Mouse (Mus musculus): Measurements from ENCODE around the gene Naaladl2. TPM values are rescaled to one million over a fixed set of nuclear protein-coding genes. Genes with fewer than 3 reads are reported as not detected.
"Not testable (repeated sequence)": the region's sequence is repeated elsewhere in the genome, so short reads cannot be mapped to it uniquely, and the experiment has no call there.

Naaladl2 gene
- total RNA-seq, 2 experiments from 2014 or later = 2.1 TPM; not detected in 1

GRCm38 (mm10) chr3:24440621-24441020 is 703.4 kb downstream of the Naaladl2 start:
- ATAC-seq (replicated peaks; ENCODE audit: low FRiP score, poor library complexity, severe bottlenecking) = no peak

- ATAC-seq (replicated peaks; ENCODE audit: low FRiP score, poor library complexity, severe bottlenecking) = no peak
Measured at GRCm38 (mm10) chr3:24432761-24433160, 711.3 kb downstream of the Naaladl2 start.

GRCm38 (mm10) chr3:24391737-24392136 is 752.3 kb downstream of the Naaladl2 start:
- ATAC-seq (replicated peaks; ENCODE audit: low FRiP score, poor library complexity, severe bottlenecking) = no peak

DNA sequence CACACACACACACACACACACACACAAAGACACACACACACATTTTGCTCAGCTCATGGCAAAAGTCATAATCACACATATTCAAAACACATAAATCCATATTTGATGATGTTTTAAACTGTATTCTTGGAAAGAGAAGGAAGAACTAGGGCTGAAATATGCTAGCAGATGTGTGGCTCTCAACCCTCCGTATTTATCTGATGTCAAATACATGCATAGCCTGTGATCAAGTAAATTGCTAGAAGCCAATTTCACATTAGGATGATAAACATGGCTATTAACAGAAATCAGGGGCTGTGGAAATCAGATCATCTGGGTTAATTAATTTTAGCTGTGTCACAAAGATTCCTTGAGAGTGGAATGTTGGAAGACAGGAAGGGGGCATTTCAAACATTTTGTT is 752.8 kb downstream of the Naaladl2 start:
- no peak for ATAC-seq (replicated peaks; ENCODE audit: low FRiP score, poor library complexity, severe bottlenecking)

- no peak for ATAC-seq (replicated peaks; ENCODE audit: low FRiP score, poor library complexity, severe bottlenecking)
Measured at GRCm38 (mm10) chr3:24355010-24355409, 789.1 kb downstream of the Naaladl2 start.

DNA sequence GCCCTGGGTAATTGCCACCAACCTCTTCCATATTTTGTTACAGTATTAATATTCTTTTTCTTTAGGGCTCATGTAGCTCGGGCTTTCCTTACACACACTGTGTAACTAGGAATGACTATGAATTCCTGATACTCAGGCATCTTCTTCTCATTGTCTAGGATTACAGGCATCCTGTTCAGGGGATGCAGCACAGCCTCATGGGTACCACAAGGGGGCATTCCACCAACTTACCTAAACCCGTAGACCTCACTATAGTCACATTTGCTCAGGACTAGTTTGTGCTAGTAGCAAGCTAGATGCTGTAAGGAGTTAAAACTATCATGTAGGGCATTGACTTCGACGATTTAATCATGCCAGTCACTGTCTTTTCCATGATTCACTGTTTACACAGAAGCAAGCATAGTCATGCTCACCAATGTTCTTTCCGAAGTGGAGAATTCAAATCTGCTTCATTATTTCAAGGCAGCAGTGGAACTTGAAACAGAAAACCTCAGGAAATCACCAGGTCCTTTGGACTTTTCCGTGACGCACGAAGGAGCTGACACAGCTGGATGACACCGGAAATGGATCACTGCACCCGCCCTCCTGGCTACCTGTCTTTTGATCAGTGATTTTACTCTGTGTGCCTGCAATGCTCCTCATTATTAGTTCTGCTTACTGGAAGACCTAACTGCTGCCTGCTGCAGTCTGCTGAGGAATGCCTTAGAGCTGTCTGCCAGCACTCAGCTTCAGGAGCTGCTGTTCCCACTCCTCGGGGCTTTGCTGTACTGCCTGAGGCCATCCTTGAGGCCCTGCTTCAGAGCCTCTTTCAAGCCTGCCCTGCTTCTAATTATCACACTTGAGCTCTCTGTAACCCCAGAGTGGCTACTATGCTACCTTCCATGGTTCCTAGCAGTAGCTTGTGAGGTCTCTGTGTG is 822.3 kb downstream of the Naaladl2 start:
- no peak for ATAC-seq (replicated peaks; ENCODE audit: low FRiP score, poor library complexity, severe bottlenecking)

DNA sequence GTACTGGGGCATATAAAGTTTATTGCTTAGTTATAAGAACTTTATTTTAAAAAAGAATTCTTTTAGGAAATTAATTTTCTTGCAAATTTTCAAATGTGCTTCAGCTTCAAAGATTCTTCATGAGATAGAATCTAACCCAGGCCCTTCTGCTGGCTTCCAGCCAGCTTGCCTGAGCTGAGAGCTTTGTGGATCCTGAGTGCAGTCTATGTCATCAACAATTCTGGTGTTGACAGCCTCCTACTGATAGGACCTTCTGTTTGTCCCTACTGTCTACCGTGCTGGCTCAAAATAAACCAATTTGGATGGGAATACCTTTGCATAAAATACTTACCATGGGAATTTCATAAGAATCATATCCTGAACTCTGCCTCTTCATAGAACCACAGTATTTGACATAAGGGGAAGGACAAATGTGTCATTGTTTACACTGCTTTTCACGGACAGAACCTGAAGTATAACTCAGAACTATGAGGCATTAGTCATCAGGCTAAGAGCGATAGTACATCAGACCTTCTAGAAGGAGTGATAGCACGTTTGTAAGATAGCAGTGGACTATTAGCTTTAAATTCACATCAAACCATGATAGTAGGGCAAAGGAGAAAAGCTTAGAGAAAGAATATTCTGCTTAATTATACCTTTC is 829.3 kb downstream of the Naaladl2 start:
- ATAC-seq (replicated peaks; ENCODE audit: low FRiP score, poor library complexity, severe bottlenecking) = no peak

DNA sequence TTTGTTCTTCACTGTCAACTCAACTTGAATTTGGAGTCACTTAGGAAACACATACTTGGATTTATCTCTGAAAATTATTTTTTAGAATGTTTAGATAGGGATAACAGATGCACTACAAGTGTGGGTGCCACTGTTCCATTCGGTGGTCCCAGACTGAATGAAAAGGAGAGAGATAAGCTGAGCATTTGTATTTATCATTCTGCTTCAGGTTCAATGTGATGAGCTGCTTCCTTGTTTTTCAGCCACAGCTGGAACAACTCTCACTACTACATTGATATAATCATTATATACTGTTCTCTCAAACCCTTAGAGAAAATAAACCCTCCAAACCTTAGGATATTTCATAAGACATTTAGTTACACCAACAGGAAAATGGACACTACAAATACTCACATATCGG is 918.6 kb downstream of the Naaladl2 start:
- no peak for ATAC-seq (replicated peaks; ENCODE audit: low FRiP score, poor library complexity, severe bottlenecking)

- no peak for ATAC-seq (replicated peaks; ENCODE audit: low FRiP score, poor library complexity, severe bottlenecking)
Measured at GRCm38 (mm10) chr3:24217476-24217875, 926.6 kb downstream of the Naaladl2 start.

DNA sequence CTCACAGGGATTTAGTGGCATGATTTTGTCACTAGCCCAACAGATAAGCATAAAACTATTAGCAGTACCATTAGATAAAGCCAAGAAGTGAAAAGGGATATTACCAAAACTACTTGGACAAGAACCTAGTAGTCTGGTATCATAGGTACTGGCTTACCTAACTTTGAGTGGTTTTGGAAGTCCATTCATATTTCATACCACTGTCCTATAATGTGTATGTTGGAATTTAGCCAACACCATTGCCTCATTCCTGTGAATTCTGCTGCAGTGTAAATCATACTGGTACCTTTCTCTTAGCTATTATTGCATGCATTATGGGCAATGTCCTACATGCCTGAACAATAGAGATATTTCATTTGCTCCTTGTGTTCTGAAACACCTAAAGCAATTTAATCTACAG is 977.5 kb downstream of the Naaladl2 start:
- ATAC-seq (replicated peaks; ENCODE audit: low FRiP score, poor library complexity, severe bottlenecking) = no peak

DNA sequence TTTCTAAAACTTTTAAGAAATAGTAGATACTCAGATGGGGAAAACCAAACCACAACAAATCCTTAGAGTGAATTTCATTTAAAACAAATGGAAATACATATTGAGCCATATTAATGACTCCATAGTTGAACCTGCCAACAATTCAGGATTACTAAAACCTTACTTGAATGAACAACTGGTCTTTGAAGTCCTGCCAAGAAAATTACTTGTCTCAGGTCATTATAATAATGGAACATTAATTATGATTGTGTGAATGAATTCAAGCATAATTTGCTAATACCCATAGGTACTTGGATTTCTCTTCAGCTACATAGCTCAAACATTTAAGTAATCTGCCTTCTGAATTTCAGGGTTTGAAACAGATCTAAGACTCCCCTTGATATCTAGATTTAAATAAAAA is 980.1 kb downstream of the Naaladl2 start:
- no peak for ATAC-seq (replicated peaks; ENCODE audit: low FRiP score, poor library complexity, severe bottlenecking)

DNA sequence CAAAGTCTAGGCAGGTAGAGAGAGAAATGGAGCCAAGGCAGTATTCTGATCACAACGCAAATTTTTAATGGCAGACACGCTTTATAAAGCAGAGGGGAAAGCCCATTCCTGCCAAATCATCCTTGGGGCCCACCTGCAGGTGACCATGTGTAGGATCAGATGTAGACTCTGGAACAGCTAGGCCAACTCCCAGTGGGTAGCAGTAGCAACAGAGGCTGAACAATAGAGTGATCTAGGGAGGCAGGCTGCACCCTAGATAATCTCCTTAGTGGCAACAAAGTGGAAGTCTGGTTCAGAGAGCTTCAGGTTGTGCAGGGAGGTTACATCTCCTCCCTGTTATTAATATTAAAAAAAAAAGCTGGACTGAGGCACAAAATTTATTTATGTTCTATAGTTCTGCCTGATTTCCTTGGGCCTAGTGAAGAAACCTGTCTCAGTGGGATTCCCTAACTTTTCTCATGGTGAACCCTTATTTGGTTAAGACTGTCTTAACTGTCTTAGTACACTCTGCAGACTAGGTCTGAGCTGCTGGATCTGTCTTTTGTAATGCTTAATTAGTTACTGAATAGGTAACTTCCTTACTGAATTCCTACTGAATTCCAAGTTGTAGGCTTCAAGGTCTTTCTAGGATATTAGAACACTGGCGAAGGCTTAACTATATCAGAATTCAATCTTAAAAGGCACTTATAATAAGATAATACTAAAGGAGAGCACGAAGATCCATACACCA is 992.8 kb downstream of the Naaladl2 start:
- ATAC-seq (replicated peaks; ENCODE audit: low FRiP score, poor library complexity, severe bottlenecking) = not testable (repeated sequence)

DNA sequence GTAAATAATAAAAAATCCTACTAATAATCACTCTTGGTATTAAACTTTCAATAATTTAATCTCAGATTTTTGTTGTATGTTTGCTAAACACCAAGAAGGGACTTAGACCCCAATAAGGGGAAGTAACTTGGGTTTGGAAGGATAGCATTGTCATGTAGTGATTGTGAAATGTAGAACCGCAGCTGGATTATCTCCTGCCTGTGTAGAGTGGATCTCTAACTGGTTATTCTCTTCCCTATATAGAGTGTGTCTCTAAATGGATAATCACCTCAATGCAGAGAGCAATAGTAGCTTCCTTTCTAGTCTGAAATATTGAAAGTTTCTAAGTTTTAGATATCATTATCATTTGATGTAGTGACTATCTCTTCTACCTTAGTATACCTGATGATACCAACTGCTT is 1001.3 kb downstream of the Naaladl2 start:
- no peak for ATAC-seq (replicated peaks; ENCODE audit: low FRiP score, poor library complexity, severe bottlenecking)

GRCm38 (mm10) chr3:24138002-24138401 is 1006.1 kb downstream of the Naaladl2 start:
- ATAC-seq (replicated peaks; ENCODE audit: low FRiP score, poor library complexity, severe bottlenecking) = no peak

- ATAC-seq (replicated peaks; ENCODE audit: low FRiP score, poor library complexity, severe bottlenecking) = no peak
Measured at GRCm38 (mm10) chr3:24126200-24126599, 1017.9 kb downstream of the Naaladl2 start.

DNA sequence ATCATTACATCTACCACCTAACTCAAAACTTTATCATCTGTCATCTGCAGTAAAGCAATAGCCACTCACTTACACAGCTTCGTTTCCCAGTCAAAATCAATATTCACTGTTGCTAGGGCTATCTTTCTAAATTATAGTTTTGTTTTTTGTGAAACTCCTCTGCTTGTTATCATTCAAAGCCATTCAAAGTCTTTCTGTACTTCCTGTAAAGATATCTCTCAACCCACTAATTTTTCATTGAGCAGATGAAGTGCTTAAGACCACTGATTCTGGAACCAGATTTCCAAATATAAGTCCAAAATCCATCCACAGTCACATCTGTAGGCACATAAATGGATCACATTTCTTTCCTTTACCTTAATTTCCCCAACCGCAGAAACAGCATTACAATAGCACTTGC is 1020.0 kb downstream of the Naaladl2 start:
- ATAC-seq (replicated peaks; ENCODE audit: low FRiP score, poor library complexity, severe bottlenecking) = no peak

DNA sequence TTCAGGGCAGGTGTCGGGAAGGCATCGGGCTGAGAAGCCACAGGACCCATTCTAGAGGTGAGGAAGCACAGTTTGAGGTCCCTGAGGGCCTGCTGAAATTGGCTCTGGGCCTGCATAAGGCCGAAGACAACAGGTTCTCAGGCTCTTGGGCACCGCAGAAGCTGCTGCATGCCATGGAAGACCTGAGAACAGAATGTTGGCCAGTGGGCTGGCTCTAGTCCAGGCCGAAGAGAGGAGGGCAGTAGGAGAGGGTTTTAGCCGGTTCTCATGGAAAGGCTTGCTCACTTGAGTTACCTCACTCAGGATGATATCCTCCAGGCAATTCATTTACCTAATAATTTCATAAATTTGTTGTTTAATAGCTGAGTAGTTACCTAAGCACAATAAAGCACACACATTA is 1025.9 kb downstream of the Naaladl2 start:
- ATAC-seq (replicated peaks; ENCODE audit: low FRiP score, poor library complexity, severe bottlenecking) = no peak

DNA sequence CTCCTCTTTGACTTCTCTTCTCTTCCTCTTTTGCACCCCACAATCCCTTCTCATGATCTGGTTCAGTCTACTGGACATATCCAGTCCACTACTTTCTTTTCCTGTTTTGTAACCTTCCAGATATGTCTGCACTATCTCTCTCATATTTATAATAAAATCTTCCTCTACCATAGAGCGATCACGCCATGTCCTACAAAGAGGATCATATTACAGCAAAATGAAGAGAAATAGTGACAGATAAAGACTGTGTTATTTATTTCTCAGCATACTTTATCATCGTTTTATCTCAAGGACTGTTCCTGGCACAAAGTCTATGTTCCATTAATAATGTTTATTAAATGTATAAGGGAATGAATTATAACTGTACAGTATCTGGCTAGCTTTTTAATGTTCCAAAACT is 1029.2 kb downstream of the Naaladl2 start:
- no peak for ATAC-seq (replicated peaks; ENCODE audit: low FRiP score, poor library complexity, severe bottlenecking)

DNA sequence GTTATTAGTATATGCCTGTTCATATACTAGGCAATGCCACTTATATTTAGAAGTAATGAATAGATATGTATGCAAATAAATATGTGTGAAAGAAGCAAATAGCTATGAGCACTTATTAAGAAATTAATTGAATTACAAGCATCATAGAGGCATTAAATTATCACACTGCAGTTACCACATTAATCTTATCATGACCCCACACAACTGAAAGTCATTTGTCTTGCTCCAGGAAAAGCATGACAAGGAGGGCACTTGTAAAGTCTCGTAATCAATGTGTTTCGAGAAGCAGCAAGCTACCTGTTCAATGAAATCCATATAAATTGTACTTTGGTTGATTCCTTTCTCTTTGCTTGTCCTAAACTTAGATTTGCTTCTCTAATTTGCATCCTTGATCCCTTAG is 1030.7 kb downstream of the Naaladl2 start:
- no peak for ATAC-seq (replicated peaks; ENCODE audit: low FRiP score, poor library complexity, severe bottlenecking)

GRCm38 (mm10) chr3:24106391-24106790 is 1037.7 kb downstream of the Naaladl2 start:
- no peak for ATAC-seq (replicated peaks; ENCODE audit: low FRiP score, poor library complexity, severe bottlenecking)

- ATAC-seq (replicated peaks; ENCODE audit: low FRiP score, poor library complexity, severe bottlenecking) = no peak
Measured at GRCm38 (mm10) chr3:24079761-24080160, 1064.3 kb downstream of the Naaladl2 start.

Measured in erythroid progenitor cell, adult 5-6 weeks (primary cell).